Mouse (Mus musculus) right cerebral cortex, adult 18-20 months (tissue): ENCODE measurements at regions not wholly inside any gene's neighbourhood (a gene's known extent, or its start where the extent isn't known, plus 50 kb on each side); places are given as distances from the start of the nearest gene placed in this dataset.
A peak's percentile ranks its signal among the peaks of the same experiment; 100 is the strongest.

Experiments used
- DNase-seq: peaks from one replicate; pipeline ENCODE4 v3.0.0; 2022; ENCODE audit warnings: mixed read lengths

DNA sequence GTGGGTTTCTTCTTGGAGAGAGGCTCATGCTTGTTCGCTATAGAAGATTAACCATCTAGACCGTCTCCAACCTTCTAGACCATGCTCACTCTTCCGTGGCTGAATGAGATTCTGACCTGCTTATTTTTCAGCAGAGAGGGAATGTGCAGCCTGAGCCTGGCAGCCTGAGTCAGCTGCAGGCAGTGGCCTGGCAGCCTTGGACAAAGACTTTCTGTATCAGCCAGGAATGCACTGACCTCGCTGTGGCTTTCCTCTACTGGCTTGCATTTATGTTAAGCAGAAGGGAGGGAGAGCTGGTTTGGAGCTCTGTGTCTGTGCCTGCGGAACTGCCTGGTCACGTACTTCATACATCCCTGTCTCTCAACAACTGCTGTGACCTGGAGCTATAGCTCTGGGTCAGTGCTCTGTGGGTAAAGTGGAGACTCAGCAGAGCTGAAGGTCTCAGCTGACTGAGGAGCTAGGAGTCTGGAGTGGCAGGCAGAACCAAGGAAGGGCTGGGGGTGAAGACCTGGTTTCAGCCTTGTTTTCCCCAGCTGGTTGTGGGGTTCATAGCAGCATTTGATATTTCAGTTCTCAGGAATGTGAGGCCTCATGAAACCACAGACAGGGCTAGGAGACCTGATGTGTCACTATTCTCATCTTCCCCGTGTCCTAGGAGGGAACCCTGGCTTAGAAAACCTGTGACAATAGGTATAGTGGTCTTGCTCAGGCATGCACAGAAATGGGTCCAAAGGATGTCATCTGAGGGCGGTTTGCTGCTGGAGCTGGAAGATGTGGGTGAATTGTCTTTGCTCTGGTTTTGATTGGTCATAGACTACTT is 207.2 kb upstream of the Ncam1 start:
- DNase-seq, result peak; percentile 23

- no peak for DNase-seq
Measured at GRCm38 (mm10) chr9:50002695-50003094, 204.0 kb upstream of the Ncam1 start.

- peak; percentile 13 for DNase-seq
Measured at GRCm38 (mm10) chr9:50000497-50001404, 202.0 kb upstream of the Ncam1 start.

DNA sequence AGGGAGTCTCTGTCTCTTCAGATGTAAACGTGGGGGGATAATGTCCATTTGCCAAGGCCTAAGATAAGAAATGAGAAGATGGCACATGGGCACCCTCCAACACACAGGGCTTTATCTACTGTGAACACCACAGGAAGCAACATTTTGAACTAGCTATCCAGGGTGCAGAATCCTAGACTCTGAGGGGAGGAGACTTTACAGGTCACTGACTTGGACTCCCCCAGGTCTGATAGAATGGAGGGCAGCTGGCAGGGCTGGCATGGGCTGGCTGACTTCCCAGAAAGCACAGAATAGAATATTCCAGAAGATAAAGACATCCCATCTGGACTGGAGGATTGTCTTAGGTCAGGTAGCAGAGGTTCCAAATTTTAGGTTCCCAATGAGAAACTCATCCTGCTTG is 201.2 kb upstream of the Ncam1 start:
- no peak for DNase-seq

GRCm38 (mm10) chr9:49998101-49998500 is 199.4 kb upstream of the Ncam1 start:
- no peak for DNase-seq

DNA sequence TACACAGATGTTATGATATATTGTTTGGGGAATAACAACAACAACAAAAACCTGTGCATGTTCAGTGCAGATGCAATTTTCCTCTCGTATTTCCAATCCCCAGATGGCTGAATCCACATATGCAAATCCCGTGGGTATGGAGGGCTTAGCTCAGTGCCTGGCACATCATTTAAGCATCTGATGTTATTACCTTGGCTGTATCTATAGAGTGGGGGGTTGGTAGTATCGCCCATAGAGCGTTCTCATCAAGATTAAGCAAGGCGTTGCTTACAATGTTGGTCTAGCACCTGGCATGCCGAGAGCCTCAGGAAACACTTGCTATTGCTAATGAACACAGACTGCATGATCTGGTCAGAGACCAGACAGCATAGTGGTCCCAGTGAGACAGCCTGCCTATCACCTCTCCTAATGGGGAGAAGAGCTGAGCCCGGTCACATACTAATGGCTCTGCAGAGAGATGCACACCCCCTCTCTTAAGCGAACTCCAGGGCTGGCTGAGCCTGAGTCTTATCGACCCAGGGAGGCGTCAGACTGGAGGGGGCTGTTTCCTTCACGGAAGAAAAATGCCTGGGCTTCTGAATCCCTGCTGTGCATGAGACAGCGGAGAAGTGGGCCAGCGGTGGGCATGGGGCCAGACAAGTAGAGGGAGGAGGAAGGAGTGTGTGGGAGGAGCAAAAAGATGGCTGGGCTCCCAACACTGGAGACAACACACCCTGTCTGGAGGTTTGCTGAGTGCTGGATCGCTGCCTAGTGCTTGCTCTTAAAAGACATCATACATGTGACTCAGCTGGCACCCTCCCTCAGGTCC is 190.9 kb upstream of the Ncam1 start:
- peak; percentile 92 for DNase-seq

DNA sequence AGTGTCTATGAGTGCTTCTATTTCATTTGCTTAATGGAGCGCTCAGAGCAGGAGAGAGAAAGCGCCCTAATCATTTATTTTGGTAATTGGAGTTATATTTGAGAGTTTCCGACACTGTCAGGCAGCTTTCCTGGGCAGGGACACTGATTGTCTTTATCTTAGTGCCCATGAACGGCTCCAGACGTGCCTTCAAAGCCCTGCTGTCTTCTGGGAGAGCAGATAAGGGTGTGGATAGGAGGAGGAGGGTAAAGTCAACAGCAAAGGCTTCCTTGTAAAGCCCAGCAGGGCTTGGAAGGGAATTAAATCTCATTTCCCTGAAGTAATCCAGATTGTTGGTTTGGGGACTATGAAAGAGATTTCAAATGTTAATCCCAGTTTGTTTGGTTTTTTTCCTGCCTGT is 189.3 kb upstream of the Ncam1 start:
- DNase-seq, result no peak

GRCm38 (mm10) chr9:49987481-49987880 is 188.8 kb upstream of the Ncam1 start:
- no peak for DNase-seq

DNA sequence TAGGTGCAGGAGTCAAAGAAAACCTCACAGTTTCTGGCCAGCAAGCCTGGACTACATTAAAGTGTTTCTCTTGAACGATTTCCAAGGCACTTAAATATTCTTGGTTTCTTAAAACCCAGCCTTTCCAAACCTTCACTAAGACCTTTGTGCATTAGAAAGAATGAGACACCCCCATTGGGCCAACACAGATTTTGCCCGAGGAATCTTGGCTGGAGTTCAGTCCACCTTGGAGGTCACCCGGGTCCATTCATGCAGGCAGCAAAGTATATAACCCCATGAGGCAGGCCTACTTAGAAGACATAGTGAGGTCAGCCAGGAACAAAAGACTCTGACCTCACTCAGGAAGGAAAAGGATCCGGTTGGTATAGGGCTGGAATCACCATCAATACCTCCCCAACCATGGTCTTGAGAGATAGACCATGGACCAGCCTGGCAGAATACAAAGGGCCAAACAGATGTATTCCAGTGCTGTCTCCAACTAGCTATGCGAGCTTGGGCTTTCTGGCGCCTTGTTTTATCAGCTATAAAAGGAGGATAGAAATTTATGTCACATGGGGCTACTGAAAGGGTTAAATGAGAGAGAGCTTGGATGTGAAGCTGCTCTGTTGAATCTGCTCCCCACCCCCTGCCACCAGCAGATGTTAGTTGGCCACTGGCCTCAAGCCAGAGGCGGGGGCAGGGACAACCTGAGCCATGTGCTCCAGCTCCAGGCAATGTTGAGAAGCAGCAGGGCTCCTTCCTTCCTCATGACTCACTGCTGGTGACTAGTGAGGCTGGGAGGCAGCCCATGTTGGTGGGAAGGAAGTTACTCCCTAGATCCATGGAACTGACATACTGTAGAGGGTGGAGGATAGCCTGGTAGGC is 181.9 kb upstream of the Ncam1 start:
- DNase-seq, result peak; percentile 91

- peak; percentile 80 for DNase-seq
Measured at GRCm38 (mm10) chr9:49975938-49976671, 177.4 kb upstream of the Ncam1 start.

DNA sequence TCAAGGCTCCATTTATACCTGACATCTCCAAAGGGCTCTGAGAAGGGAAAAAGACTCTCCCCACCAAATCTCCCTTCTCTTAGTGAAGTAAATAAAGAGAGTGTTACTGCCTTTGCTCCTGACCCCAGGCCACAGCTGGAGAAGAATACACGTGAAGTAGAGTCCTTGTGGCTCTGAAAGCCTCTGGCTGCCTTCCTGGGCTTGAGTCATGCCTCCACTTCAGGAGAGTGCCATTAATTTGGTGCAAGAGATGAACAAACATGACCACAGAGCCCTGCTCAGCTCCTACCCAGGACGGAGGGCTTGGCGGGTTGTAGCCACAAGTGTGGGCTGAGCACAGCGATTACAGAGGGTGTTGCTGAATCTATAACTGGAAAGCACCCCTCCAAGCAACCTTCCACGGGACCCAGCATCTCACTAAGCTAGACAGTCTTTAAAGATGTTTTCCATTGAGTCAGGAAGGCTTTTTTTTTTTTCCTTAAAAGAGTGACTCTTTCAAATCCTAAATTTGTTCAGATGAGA is 175.3 kb upstream of the Ncam1 start:
- no peak for DNase-seq

DNA sequence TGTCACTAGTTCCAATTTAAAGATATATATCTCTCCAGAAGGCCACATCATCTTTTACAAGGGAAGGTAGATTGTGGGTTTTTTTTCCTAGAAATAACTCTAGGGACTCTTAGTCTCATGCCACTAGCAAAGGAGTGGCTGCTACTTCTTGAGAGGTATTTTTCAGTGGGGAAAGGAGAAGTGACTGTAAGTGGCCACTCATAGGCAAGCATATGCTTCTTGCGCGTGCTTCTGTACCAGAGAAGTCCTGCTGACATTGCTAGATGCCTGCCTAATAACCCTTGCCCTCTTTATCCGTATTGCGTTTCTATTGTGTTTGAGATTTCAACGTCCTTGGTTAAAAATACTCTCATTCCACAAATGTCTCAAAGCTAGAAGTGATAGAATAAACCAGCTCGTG is 170.7 kb upstream of the Ncam1 start:
- DNase-seq, result no peak

- no peak for DNase-seq
Measured at GRCm38 (mm10) chr9:49964666-49965065, 165.9 kb upstream of the Ncam1 start.

- no peak for DNase-seq
Measured at GRCm38 (mm10) chr9:49962561-49963071, 163.9 kb upstream of the Ncam1 start.

DNA sequence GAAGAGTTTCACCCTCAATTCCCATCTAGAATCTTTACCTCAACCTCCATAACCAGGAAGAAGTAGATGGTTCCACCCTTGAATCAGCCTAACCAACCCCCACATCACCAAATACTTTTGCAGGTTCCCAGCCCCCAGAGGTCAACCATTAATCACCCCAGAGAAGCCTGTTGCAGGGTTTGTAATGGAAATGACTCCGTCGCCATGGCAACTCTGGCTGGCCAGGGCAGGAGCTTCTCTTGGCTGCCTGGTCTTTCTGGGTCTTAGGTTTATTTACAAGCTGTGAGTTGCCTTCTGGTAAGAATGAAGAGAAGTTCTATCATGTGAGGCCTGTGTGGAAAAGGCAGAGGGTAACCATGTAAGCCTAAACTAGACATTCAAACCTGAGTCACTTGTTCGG is 163.2 kb upstream of the Ncam1 start:
- DNase-seq, result no peak

DNA sequence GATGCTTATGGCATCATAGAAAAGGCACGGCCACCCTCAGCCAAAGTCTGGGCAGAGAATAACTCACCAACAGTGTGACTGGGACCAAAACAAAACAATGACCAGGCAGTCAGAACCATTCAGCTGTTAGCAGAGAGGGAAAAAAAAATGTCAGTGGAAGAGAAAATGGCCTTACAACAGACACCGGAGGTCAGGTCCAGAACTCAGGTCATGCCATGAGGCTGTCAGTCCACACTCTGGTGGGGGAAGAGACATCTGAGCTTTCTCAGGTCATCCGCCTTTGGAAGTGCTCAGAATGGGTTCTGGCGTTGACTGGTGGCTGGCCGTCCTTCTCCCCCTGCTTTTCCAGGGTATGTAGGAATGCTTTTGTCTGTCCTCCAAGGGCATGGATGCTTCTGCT is 162.6 kb upstream of the Ncam1 start:
- no peak for DNase-seq

DNA sequence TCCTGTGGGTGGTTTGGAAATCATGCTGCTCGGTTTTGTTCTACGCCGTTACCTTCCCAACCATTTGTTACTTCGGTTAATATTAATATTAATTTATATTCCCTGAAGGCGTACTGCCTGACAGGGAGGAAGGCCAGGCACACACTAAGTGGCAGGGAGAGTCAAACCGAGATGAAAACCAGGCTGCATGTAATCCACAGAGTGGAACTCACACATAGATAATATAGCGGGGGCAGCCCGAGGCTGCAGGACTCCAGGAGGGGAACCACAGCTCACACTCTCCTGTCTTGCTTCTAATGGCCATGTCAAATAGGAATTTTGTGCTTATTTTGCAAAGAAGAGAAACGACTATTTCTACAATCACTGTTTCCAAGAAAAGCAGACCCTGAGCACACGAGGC is 161.3 kb upstream of the Ncam1 start:
- no peak for DNase-seq

DNA sequence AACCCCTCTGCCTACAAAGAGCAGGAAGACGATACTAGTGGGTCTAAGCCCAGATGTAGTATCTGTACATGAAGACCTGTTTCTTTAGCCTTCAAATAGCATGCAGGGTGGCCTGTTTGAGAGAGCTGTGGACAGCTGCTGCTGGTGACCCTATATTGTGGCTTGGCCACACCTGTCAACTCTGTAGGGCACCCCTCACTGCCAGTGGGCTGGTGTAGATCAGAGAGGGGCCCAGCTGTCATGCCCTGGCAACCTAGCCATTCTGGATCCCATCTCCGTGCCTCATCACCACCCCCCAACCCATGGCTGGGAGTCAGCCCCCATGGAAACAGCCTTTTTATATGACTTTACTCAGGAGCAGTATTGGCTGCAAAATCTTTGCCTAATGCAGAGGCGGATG is 160.2 kb upstream of the Ncam1 start:
- DNase-seq, result no peak

DNA sequence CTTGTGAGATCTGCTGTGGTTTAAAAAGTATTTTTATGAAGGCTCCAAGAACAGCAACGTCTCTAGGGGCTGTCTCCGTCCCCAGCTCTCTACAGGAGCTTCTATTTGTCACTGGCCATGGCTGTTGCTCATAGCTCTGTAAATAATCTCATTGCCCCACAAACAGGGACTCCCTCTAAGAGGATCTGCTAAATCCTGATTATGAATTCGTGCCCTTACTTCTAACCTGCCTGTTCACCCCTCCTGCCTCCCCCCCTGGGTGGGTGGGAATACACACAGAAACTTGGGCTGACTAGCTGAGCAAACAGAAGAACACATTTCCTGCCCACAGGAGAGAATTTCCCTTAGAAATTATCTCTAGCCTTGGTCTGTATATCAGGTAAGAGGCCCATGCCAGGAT is 155.9 kb upstream of the Ncam1 start:
- no peak for DNase-seq

- no peak for DNase-seq
Measured at GRCm38 (mm10) chr9:49950321-49950720, 151.6 kb upstream of the Ncam1 start.

DNA sequence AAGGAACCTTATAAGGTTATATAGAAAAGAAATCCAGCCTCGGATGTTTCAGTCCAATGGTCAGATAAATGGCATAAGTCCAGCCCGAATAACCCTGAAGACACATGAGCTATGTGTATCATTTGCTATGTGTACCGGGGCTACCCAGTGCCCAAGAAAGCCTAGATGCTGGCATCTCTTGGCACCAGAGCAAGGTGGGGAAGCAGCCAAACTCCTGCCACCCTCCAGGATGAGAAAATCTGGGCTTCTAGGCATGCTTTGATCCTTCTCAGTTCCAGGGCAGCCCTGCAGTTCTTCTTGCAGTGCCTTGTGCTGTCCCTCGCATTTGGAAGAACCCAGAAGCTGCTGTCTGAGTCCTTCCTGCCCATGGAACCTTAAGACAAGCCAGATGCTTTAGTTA is 149.8 kb upstream of the Ncam1 start:
- DNase-seq, result no peak
